Mouse (Mus musculus) neural tube, embryonic 10.5 days (tissue): Measurements from ENCODE around the gene Abcd4.

ENCODE experiments used
- DNase-seq: peaks from one replicate; pipeline ENCODE4 v3.0.0-alpha.2; 2017; ENCODE audit warnings: low spot score; ENCODE audit errors: extremely low spot score

Abcd4 gene

GRCm38 (mm10) chr12:84616977-84617630 lies at the start of gene Abcd4:
Gene Abcd4 (minus strand): TSS chr12:84617413.
- peak; percentile 91 for DNase-seq

GRCm38 (mm10) chr12:84653912-84654311 lies 36.7 kb upstream of the Abcd4 start:
- DNase-seq, result peak; percentile 70

- DNase-seq, result no peak
Observed at GRCm38 (mm10) chr12:84650234-84650633, 33.0 kb upstream of the Abcd4 start.

GRCm38 (mm10) chr12:84640654-84641053 lies 23.4 kb upstream of the Abcd4 start, which contains the start of gene Vrtn:
Gene Vrtn (plus strand): TSS chr12:84641019.
- no peak for DNase-seq

GRCm38 (mm10) chr12:84640253-84640652 lies 23.0 kb upstream of the Abcd4 start:
- no peak for DNase-seq

- DNase-seq, result no peak
Observed at GRCm38 (mm10) chr12:84631867-84632266, 14.7 kb upstream of the Abcd4 start.

GRCm38 (mm10) chr12:84625116-84625515 lies 7.9 kb upstream of the Abcd4 start:
- DNase-seq, result no peak

- no peak for DNase-seq
Observed at GRCm38 (mm10) chr12:84624601-84625000, 7.4 kb upstream of the Abcd4 start.

- peak; percentile 15 for DNase-seq
Observed at GRCm38 (mm10) chr12:84620975-84621374, 3.8 kb upstream of the Abcd4 start.

GRCm38 (mm10) chr12:84617663-84618062 lies 450 bp upstream of the Abcd4 start:
- DNase-seq, result no peak

GRCm38 (mm10) chr12:84614524-84614923 lies 2.7 kb downstream of the Abcd4 start:
- DNase-seq, result no peak

GRCm38 (mm10) chr12:84614001-84614400 lies 3.2 kb downstream of the Abcd4 start:
- DNase-seq, result no peak

- DNase-seq, result no peak
Observed at GRCm38 (mm10) chr12:84612518-84612917, 4.7 kb downstream of the Abcd4 start.

GRCm38 (mm10) chr12:84611718-84612117 lies 5.5 kb downstream of the Abcd4 start:
- no peak for DNase-seq

- DNase-seq, result no peak
Observed at GRCm38 (mm10) chr12:84605860-84606259, 11.4 kb downstream of the Abcd4 start.

- no peak for DNase-seq
Observed at GRCm38 (mm10) chr12:84604001-84604400, 13.2 kb downstream of the Abcd4 start.

- DNase-seq, result no peak
Observed at GRCm38 (mm10) chr12:84598324-84598723, 18.9 kb downstream of the Abcd4 start.

- DNase-seq, result peak; percentile 97
Observed at GRCm38 (mm10) chr12:84589825-84590761, 27.1 kb downstream of the Abcd4 start.

GRCm38 (mm10) chr12:84581285-84581684 lies 35.9 kb downstream of the Abcd4 start:
- no peak for DNase-seq

- DNase-seq, result no peak
Observed at GRCm38 (mm10) chr12:84578440-84578770, 38.8 kb downstream of the Abcd4 start.

- no peak for DNase-seq
Observed at GRCm38 (mm10) chr12:84577768-84578439, 39.3 kb downstream of the Abcd4 start.

GRCm38 (mm10) chr12:84573094-84573493 lies 44.1 kb downstream of the Abcd4 start:
- no peak for DNase-seq
